Mouse (Mus musculus) bone marrow macrophage, adult 2 months (primary cell): ENCODE data around the gene Pstk.

Experiments used
- CTCF ChIP-seq: IDR thresholded peaks from 2 replicates; pipeline ENCODE4 v1.5.1; 2012; ENCODE audit warnings: low read depth, mild to moderate bottlenecking, low read length, moderate library complexity
- POLR2A ChIP-seq: IDR thresholded peaks from 2 replicates; pipeline ENCODE4 v1.6.1; 2012; ENCODE audit warnings: mild to moderate bottlenecking, low read depth, low read length, borderline replicate concordance

GRCm38 (mm10) chr7:131417605-131418004, 46.7 kb downstream of the Pstk start:
- TF ChIP-seq CTCF (no peak), POLR2A (no peak)
